Mouse (Mus musculus) G1E (cell line): ENCODE measurements around the gene Patl1. TPM values are rescaled to one million over a fixed set of nuclear protein-coding genes. Genes with fewer than 3 reads are reported as not detected.
"Not testable (repeated sequence)": the region's sequence is repeated elsewhere in the genome, so short reads cannot be mapped to it uniquely, and the experiment has no call there.

Experiments used
- ATAC-seq: 2 replicates; pipeline ENCODE4 v1.8.0; 2016; ENCODE audit warnings: mild to moderate bottlenecking; ENCODE audit not compliant: insufficient number of reproducible peaks, poor library complexity, low FRiP score, severe bottlenecking; ENCODE audit errors: extremely low read depth
- DNase-seq: peaks from one replicate; pipeline ENCODE4 v3.0.0; 2012; ENCODE audit warnings: low spot score
- H3K27me3 ChIP-seq: 2 replicates; pipeline ENCODE4 v1.6.1; 2012; ENCODE audit warnings: mild to moderate bottlenecking, low read length, inconsistent platforms; ENCODE audit not compliant: insufficient read depth
- H3K36me3 ChIP-seq: replicated peaks from 2 replicates; pipeline ENCODE3; 2012; ENCODE audit warnings: mild to moderate bottlenecking, inconsistent platforms
- H3K4me1 ChIP-seq: 2 replicates; pipeline ENCODE4 v1.6.1; 2012; ENCODE audit warnings: low read depth, low read length, inconsistent platforms, mixed read lengths; ENCODE audit not compliant: insufficient read depth
- H3K4me3 ChIP-seq: 2 replicates; pipeline ENCODE4 v1.5.1; 2012; ENCODE audit warnings: low read depth, mild to moderate bottlenecking, inconsistent platforms, low read length, moderate library complexity, mixed read lengths
- H3K9me3 ChIP-seq: replicated peaks from 2 replicates; pipeline ENCODE4 v1.6.1; 2012; ENCODE audit warnings: inconsistent platforms
- CTCF ChIP-seq: IDR thresholded peaks from 2 replicates; pipeline ENCODE4 v1.5.1; 2012; ENCODE audit warnings: low read depth, low read length, inconsistent platforms, mixed read lengths
- GATA1 ChIP-seq: IDR thresholded peaks from 2 replicates; pipeline ENCODE4 v1.6.1; 2012; ENCODE audit warnings: borderline replicate concordance, low read length, inconsistent platforms, mixed read lengths
- GATA2 ChIP-seq: IDR thresholded peaks from 2 replicates; pipeline ENCODE4 v1.6.1; 2012; ENCODE audit warnings: low read depth, low read length, inconsistent platforms, borderline replicate concordance
- POLR2AphosphoS5 ChIP-seq: IDR thresholded peaks from 2 replicates; pipeline ENCODE4 v1.6.1; 2012; ENCODE audit warnings: low read depth, low read length, inconsistent platforms; ENCODE audit not compliant: insufficient replicate concordance
- TAL1 ChIP-seq: conservative IDR thresholded peaks from 2 replicates; pipeline ENCODE4 v1.6.1; 2012; ENCODE audit warnings: low read depth, low read length, inconsistent platforms, mixed read lengths
- polyA plus RNA-seq: library from polyadenylated mRNA; stranded (reverse); fragments of >175 nt; gene quantifications from 2 replicates; pipeline ENCODE4 v1.2.3, GENCODE M21; 2012
- total RNA-seq, 2 experiments: library from RNA; stranded (forward) in 1 of 2; stranded (reverse) in 1 of 2; fragments of 200-1000 nt in 1 of 2; fragments of >200 nt in 1 of 2; fragmentation: Nextera tagmentation in 1 of 2; gene quantifications; 2 replicates each; pipeline ENCODE4 v1.2.3; 2014 to 2017

Gene Patl1
- total and polyA plus RNA-seq, 3 experiments = 17.7 to 59.4 (median 20.4) TPM

DNA sequence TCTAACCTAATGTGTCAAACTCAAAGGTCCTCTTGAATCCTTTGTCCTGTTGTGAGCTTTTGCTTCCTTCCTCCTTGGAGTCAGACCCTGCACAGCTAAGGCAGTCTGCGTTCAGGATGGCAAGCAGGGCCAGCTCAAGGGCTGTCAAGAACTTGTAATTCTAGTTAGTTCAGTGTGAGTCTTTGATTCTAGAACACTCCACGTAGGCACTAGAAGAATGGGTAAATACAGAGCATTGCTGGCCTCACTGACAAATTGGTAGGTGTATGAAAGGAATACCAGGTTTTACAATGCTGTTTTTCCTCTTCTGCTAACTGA is 62.0 kb downstream of the Patl1 start:
- peaks cover 9% of the 10 kb centered on the region; the same call in 1 of the 2 replicates for H3K4me1 ChIP-seq
- H3K27me3 ChIP-seq = no peaks in the 10 kb centered on the region
- no peak for DNase-seq
- TF ChIP-seq GATA2 = no peak
- TF ChIP-seq POLR2AphosphoS5 = no peak
- no peak for TF ChIP-seq TAL1
- TF ChIP-seq CTCF = no peak
- no peak for TF ChIP-seq GATA1
- H3K4me3 ChIP-seq = no peak overlapping the region
- no peak for ATAC-seq
- no peaks in the 10 kb centered on the region for H3K9me3 ChIP-seq
- peaks cover 99% of the 10 kb centered on the region for H3K36me3 ChIP-seq

DNA sequence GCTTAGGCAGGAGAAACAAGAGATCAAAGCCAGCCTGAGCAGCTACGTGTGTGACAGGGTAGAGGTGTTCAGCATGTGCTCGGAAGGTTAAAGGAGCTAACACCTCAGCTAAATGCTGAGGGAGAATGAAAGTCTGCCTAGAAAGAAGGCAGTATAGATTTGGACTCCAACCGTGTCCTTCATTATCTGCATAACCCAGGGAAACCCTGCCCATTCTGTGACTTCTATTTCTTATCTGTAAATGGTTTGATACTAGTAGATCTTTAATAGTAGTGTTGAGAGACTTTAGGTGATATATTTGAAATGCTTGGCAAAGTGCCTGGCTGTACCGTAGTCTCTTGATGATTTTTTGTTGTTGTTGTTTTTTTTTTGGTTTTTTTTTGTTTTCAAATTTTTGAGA is 63.5 kb downstream of the Patl1 start:
- Histone ChIP-seq H3K27me3 (no peaks in the 10 kb centered on the region), H3K9me3 (no peaks in the 10 kb centered on the region), H3K36me3 (peaks cover 99% of the 10 kb centered on the region), H3K4me1 (peaks cover 7% of the 10 kb centered on the region; the same call in 1 of the 2 replicates), H3K4me3 (no peak overlapping the region)
- TF ChIP-seq GATA2 (no peak), GATA1 (no peak), TAL1 (no peak), CTCF (no peak), POLR2AphosphoS5 (no peak)
- ATAC-seq = no peak
- DNase-seq = no peak

GRCm38 (mm10) chr19:11977363-11977762 is 65.2 kb downstream of the Patl1 start:
- H3K27me3 ChIP-seq = no peaks in the 10 kb centered on the region
- DNase-seq (no peak), ATAC-seq (no peak)
- peaks cover 99% of the 10 kb centered on the region for H3K36me3 ChIP-seq
- H3K4me3 ChIP-seq = no peak overlapping the region
- H3K9me3 ChIP-seq = no peaks in the 10 kb centered on the region
- no peak for TF ChIP-seq GATA1
- no peak for TF ChIP-seq POLR2AphosphoS5
- TF ChIP-seq TAL1 = no peak
- TF ChIP-seq GATA2 = no peak
- TF ChIP-seq CTCF = no peak
- H3K4me1 ChIP-seq = peaks cover 7% of the 10 kb centered on the region; the same call in 1 of the 2 replicates

- peaks cover 97% of the 10 kb centered on the region for H3K36me3 ChIP-seq
Measured at GRCm38 (mm10) chr19:11980471-11980870, 68.3 kb downstream of the Patl1 start.

DNA sequence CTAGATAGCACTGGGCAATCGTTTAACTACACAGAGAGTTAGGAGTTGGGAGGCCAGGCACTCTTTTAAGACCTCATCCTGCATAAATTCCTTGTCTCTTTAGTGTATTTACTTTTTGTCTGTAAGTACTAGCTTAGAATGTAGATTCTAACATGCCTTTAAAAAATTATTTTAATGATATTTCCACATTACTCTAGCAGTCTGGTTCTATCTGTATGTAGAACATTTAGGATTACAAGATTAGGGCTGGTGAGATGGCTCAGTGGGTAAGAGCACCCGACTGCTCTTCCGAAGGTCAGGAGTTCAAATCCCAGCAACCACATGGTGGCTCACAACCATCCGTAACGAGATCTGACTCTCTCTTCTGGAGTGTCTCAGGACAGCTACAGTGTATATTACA is 72.4 kb downstream of the Patl1 start:
- not testable (repeated sequence) for H3K9me3 ChIP-seq, H3K4me1 ChIP-seq, ATAC-seq, H3K27me3 ChIP-seq, H3K4me3 ChIP-seq, DNase-seq
- H3K36me3 ChIP-seq = peaks cover 94% of the 10 kb centered on the region

More at GRCm38 (mm10) chr19:11980471-11980870, 68.3 kb downstream of the Patl1 start:
- no peak overlapping the region for H3K4me3 ChIP-seq
- H3K4me1 ChIP-seq = peaks cover 5% of the 10 kb centered on the region; the same call in 1 of the 2 replicates
- no peak for ATAC-seq
- no peaks in the 10 kb centered on the region for H3K27me3 ChIP-seq
- DNase-seq = no peak
- no peaks in the 10 kb centered on the region for H3K9me3 ChIP-seq
- no peak for TF ChIP-seq CTCF
- TF ChIP-seq POLR2AphosphoS5 = no peak
- TF ChIP-seq GATA1 = no peak
- no peak for TF ChIP-seq TAL1
- TF ChIP-seq GATA2 = no peak

DNA sequence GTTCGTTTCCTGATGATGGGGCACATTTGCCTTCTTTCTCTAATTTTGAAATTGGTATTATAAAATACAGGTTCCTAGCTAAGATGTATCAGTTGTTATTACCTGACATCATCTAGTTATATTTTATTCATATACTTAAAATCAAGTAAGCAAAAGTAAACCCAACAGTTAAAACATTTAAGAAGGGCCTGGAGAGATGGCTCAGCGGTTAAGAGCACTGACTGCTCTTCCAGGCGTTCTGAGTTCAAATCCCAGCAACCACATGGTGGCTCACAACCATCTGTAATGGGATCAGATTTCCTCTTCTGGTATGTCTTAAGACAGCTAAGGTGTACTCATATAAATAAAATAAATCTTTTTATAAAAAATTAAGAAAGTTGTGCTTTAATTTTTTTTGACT is 75.6 kb downstream of the Patl1 start:
- peaks cover 91% of the 10 kb centered on the region for H3K36me3 ChIP-seq
- DNase-seq (no peak), ATAC-seq (no peak)
- TF ChIP-seq CTCF (no peak), GATA2 (no peak), GATA1 (no peak), TAL1 (no peak), POLR2AphosphoS5 (no peak)
- no peaks in the 10 kb centered on the region for H3K27me3 ChIP-seq
- H3K9me3 ChIP-seq = no peaks in the 10 kb centered on the region
- H3K4me1 ChIP-seq = peaks cover 25% of the 10 kb centered on the region
- no peak overlapping the region for H3K4me3 ChIP-seq

- no peak overlapping the region for H3K4me3 ChIP-seq
- ATAC-seq (no peak), DNase-seq (no peak)
- TF ChIP-seq CTCF (no peak), POLR2AphosphoS5 (no peak), GATA2 (no peak), GATA1 (no peak), TAL1 (no peak)
- peaks cover 89% of the 10 kb centered on the region for H3K36me3 ChIP-seq
- H3K9me3 ChIP-seq = no peaks in the 10 kb centered on the region
- H3K27me3 ChIP-seq = no peaks in the 10 kb centered on the region
- H3K4me1 ChIP-seq = peaks cover 36% of the 10 kb centered on the region
Measured at GRCm38 (mm10) chr19:11989334-11989733, 77.1 kb downstream of the Patl1 start.
